Mouse (Mus musculus): ENCODE results near the gene Cul7.

DNA sequence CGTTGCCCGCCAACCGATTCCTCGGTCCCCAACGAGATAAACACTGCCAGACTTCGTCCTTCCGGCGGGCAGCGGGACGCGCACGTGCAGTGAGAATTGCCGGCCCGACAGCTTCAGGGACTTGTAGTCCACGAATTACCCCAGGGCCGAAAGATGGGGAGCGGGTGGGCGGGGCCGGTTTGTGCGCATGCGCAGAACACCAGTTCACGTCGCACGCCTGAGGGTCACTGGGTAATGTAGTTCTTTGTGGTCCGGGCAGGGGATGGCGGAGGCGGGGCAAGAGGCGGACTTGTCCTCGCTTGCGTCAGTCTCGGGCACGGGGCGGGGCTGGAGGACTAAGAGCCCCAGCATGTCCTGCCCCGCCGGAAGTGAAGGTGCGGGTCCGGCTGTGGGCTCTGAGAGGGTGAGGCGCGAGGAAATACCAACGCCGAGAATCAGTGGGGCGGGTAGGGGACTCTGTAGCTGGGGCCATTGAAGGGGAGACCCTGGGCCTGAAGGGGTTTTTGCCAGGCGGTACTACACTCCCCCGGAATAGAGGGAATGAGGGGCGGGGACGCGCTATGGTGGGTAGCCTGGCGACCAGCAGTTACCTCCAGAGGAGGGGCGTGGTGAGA is 30.7 kb downstream of the Cul7 start, which contains the start of gene Klhdc3:
- TF ChIP-seq CTCF (IDR thresholded peaks at IDR 0.05; ENCODE audit: insufficient read depth, low read depth, low read length) (no peak), POLR2A (IDR thresholded peaks at IDR 0.05; ENCODE audit: insufficient read depth, low read depth, low read length) (peak; percentile 31; the same call in 1 of the 2 replicates)
